11 mouse cellular contexts compared by ENCODE assay signal in the genomic region with DNA sequence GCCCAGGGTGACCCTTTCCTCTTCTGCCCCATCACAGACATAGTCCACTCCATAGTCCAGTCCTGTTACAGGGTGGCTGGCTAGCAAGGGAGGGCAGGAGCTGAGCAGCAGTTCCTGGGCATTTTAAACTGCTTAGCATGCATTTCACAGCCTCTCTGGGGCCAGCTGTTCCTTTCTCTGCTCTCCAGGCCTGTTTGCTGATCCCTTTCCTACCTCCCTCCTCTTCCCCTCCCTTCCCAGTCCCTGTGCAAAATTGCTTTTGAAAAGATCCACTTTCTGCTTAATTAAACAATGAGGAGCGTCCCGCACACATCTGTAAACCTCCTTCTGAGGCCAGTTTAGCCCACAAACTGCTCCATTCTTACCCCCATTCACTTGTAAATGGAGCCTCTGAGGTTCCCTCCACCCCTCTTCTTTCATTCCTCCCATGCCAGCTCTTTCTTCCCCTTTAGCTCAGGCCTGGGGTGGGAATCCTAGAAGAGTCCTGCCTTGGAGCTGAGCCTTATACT. TPM values are rescaled to one million over a fixed set of nuclear protein-coding genes. Genes with fewer than 3 reads are reported as not detected.
A peak's percentile ranks its signal among the peaks of the same experiment; 100 is the strongest.
DNase-seq lines count a peak whose midpoint lies in the region; ATAC-seq and TF ChIP-seq lines count a peak whose summit lies in the region.
"Had no signal": no experiment of that assay in that cellular context is flagged by ENCODE, and none has a peak within 500 bp of the region (broad histone marks: within the 10 kb centered on the region; RNA-seq: fewer than 3 reads in every experiment).

No protein-coding gene starts in this region.

- DNase-seq in R1 (ENCODE audit: low read depth, low spot score) = peak; percentile 99
- peak; percentile 70 for DNase-seq in hindbrain, embryonic 10.5 days (ENCODE audit: low spot score)
- DNase-seq in right cerebral cortex, adult 2 months (ENCODE audit: low spot score in 2 of 2) = no peak
- no peak for DNase-seq in adrenal gland, postnatal 10 days
- no peak for DNase-seq in spleen, postnatal 14 days (ENCODE audit: low spot score in 2 of 2)
- DNase-seq: heart, adult 2 months; lung, adult 18-20 months had no signal

- no peak overlapping the region for H3K9ac ChIP-seq in intestine, postnatal 0 days (ENCODE audit: low read depth, low read length)
- no peak overlapping the region for H3K9ac ChIP-seq in intestine, embryonic 16.5 days (ENCODE audit: low read depth, low read length)
- H3K9ac ChIP-seq in midbrain, embryonic 15.5 days = no peak overlapping the region
- H3K9ac ChIP-seq: stomach, embryonic 15.5 days had no signal

- no peaks in the 10 kb centered on the region for H3K9me3 ChIP-seq in intestine, postnatal 0 days (ENCODE audit: control insufficient read depth)
- H3K9me3 ChIP-seq in intestine, embryonic 16.5 days (ENCODE audit: control insufficient read depth, low read length) = no peaks in the 10 kb centered on the region
- H3K9me3 ChIP-seq in hindbrain, embryonic 10.5 days = no peaks in the 10 kb centered on the region
- no peaks in the 10 kb centered on the region for H3K9me3 ChIP-seq in midbrain, embryonic 15.5 days
- H3K9me3 ChIP-seq: stomach, embryonic 15.5 days had no signal

- 86% methylated on average over 2 of the region's 2 CpGs for WGBS in intestine, postnatal 0 days
- 67% methylated on average over 2 of the region's 2 CpGs for WGBS in intestine, embryonic 16.5 days
- 28% methylated on average over 2 of the region's 2 CpGs for WGBS in hindbrain, embryonic 10.5 days
- 17% methylated on average over 2 of the region's 2 CpGs for WGBS in midbrain, embryonic 15.5 days

- no peak overlapping the region for H3K4me3 ChIP-seq in intestine, postnatal 0 days (ENCODE audit: low read depth, low read length)
- H3K4me3 ChIP-seq in intestine, embryonic 16.5 days (ENCODE audit: low read length) = no peak overlapping the region
- H3K4me3 ChIP-seq in hindbrain, embryonic 10.5 days = peak overlapping the region; percentile 35
- H3K4me3 ChIP-seq in midbrain, embryonic 15.5 days = no peak overlapping the region
- H3K4me3 ChIP-seq: heart, adult 2 months; stomach, embryonic 15.5 days had no signal

- peak; percentile 25; the same call in 1 of the 2 replicates for ATAC-seq in intestine, postnatal 0 days
- ATAC-seq in intestine, embryonic 16.5 days = no peak
- no peak; the same call in 1 of the 2 replicates for ATAC-seq in midbrain, embryonic 15.5 days (replicated peaks)

- H3K27me3 ChIP-seq in intestine, postnatal 0 days (replicated peaks; ENCODE audit: control insufficient read depth, insufficient read depth, low read length) = no peaks in the 10 kb centered on the region
- H3K27me3 ChIP-seq in intestine, embryonic 16.5 days (replicated peaks; ENCODE audit: control insufficient read depth, insufficient read depth, low read length) = no peaks in the 10 kb centered on the region
- H3K27me3 ChIP-seq in hindbrain, embryonic 10.5 days (ENCODE audit: insufficient read depth, poor library complexity, severe bottlenecking) = no peaks in the 10 kb centered on the region; the same call in 1 of the 2 replicates
- no peaks in the 10 kb centered on the region for H3K27me3 ChIP-seq in midbrain, embryonic 15.5 days (replicated peaks)
- H3K27me3 ChIP-seq: stomach, embryonic 15.5 days had no signal

- no peaks in the 10 kb centered on the region for H3K4me1 ChIP-seq in intestine, postnatal 0 days (replicated peaks; ENCODE audit: control insufficient read depth, insufficient read depth, low read length)
- no peaks in the 10 kb centered on the region for H3K4me1 ChIP-seq in intestine, embryonic 16.5 days (ENCODE audit: control insufficient read depth, insufficient read depth, low read length)
- H3K4me1 ChIP-seq in hindbrain, embryonic 10.5 days (replicated peaks) = peaks cover 63% of the 10 kb centered on the region
- peaks cover 9% of the 10 kb centered on the region; the same call in 1 of the 2 replicates for H3K4me1 ChIP-seq in midbrain, embryonic 15.5 days
- H3K4me1 ChIP-seq: stomach, embryonic 15.5 days had no signal

- H3K4me2 ChIP-seq in intestine, postnatal 0 days (replicated peaks; ENCODE audit: low read depth) = no peak overlapping the region
- H3K4me2 ChIP-seq in intestine, embryonic 16.5 days (ENCODE audit: low read depth, low read length) = no peak overlapping the region
- H3K4me2 ChIP-seq in midbrain, embryonic 15.5 days = no peak overlapping the region
- H3K4me2 ChIP-seq: stomach, embryonic 15.5 days had no signal

- peaks cover 30% of the 10 kb centered on the region for H3K36me3 ChIP-seq in intestine, postnatal 0 days (ENCODE audit: control insufficient read depth, insufficient read depth)
- H3K36me3 ChIP-seq in intestine, embryonic 16.5 days (ENCODE audit: control insufficient read depth, insufficient read depth, low read length) = peaks cover 8% of the 10 kb centered on the region; the same call in 1 of the 2 replicates
- H3K36me3 ChIP-seq in hindbrain, embryonic 10.5 days = peaks cover 58% of the 10 kb centered on the region
- 0 out of 2 replicates have a peak, but pooled peaks cover 5% of the 10 kb centered on the region for H3K36me3 ChIP-seq in midbrain, embryonic 15.5 days (replicated peaks)

- no peak for TF ChIP-seq CTCF in intestine, postnatal 0 days (IDR thresholded peaks at IDR 0.05; ENCODE audit: low read depth)

- no peak overlapping the region for H3K27ac ChIP-seq in intestine, postnatal 0 days (ENCODE audit: low read depth, low read length)
- no peak overlapping the region for H3K27ac ChIP-seq in intestine, embryonic 16.5 days (ENCODE audit: low read length)
- H3K27ac ChIP-seq in hindbrain, embryonic 10.5 days = peak overlapping the region; percentile 100
- H3K27ac ChIP-seq in midbrain, embryonic 15.5 days = peak overlapping the region; percentile 35
- H3K27ac ChIP-seq: heart, adult 2 months; stomach, embryonic 15.5 days had no signal

RNA-seq across cellular contexts. Expression of gene Urm1, which starts 15.6 kb away (rescaled TPM):
- 19.5 and 24.9 TPM in 2 replicates for polyA plus RNA-seq in intestine, postnatal 0 days (2015; fragmentation: Nextera tagmentation; extraction: Ambion mirVana)
- 28.8 and 30.7 TPM in 2 replicates for polyA plus RNA-seq in intestine, embryonic 16.5 days (2015; fragmentation: Nextera tagmentation; extraction: Ambion mirVana)
- 23.8 and 25.0 TPM in 2 replicates for polyA plus RNA-seq in hindbrain, embryonic 10.5 days (2016; fragmentation: Nextera tagmentation; extraction: Ambion mirVana)
- 20.9 and 28.3 TPM in 2 replicates for polyA plus RNA-seq in midbrain, embryonic 15.5 days (2015; fragmentation: Nextera tagmentation; extraction: Ambion mirVana)
- total RNA-seq in adrenal gland, postnatal 10 days (2021) = 10 to 100 TPM; 39.4 to 43.6 TPM

RNA-seq across cellular contexts. Expression of gene Slc27a4, which starts 33.0 kb away (rescaled TPM):
- polyA plus RNA-seq in intestine, postnatal 0 days (2015; fragmentation: Nextera tagmentation; extraction: Ambion mirVana) = 105 and 118 TPM in 2 replicates
- 43.0 and 57.6 TPM in 2 replicates for polyA plus RNA-seq in intestine, embryonic 16.5 days (2015; fragmentation: Nextera tagmentation; extraction: Ambion mirVana)
- polyA plus RNA-seq in hindbrain, embryonic 10.5 days (2016; fragmentation: Nextera tagmentation; extraction: Ambion mirVana) = 18.3 and 24.7 TPM in 2 replicates
- polyA plus RNA-seq in midbrain, embryonic 15.5 days (2015; fragmentation: Nextera tagmentation; extraction: Ambion mirVana) = 45.9 and 50.9 TPM in 2 replicates
- total RNA-seq in adrenal gland, postnatal 10 days (2021) = 10 to 100 TPM; 26.8 to 27.8 TPM

RNA-seq across cellular contexts. Expression of gene Cercam, which starts 33.5 kb away (rescaled TPM):
- polyA plus RNA-seq in intestine, postnatal 0 days (2015; fragmentation: Nextera tagmentation; extraction: Ambion mirVana) = 9.5 and 10.6 TPM in 2 replicates
- polyA plus RNA-seq in intestine, embryonic 16.5 days (2015; fragmentation: Nextera tagmentation; extraction: Ambion mirVana) = 24.5 and 24.8 TPM in 2 replicates
- 49.1 and 56.2 TPM in 2 replicates for polyA plus RNA-seq in hindbrain, embryonic 10.5 days (2016; fragmentation: Nextera tagmentation; extraction: Ambion mirVana)
- polyA plus RNA-seq in midbrain, embryonic 15.5 days (2015; fragmentation: Nextera tagmentation; extraction: Ambion mirVana) = 18.1 and 19.0 TPM in 2 replicates
- total RNA-seq in adrenal gland, postnatal 10 days (2021) = 10 to 100 TPM; 16.6 to 19.0 TPM

RNA-seq across cellular contexts. Expression of gene Trub2, which starts 47.1 kb away (rescaled TPM):
- 23.5 and 26.6 TPM in 2 replicates for polyA plus RNA-seq in intestine, postnatal 0 days (2015; fragmentation: Nextera tagmentation; extraction: Ambion mirVana)
- polyA plus RNA-seq in intestine, embryonic 16.5 days (2015; fragmentation: Nextera tagmentation; extraction: Ambion mirVana) = 37.5 and 38.0 TPM in 2 replicates
- 53.2 and 59.2 TPM in 2 replicates for polyA plus RNA-seq in hindbrain, embryonic 10.5 days (2016; fragmentation: Nextera tagmentation; extraction: Ambion mirVana)
- polyA plus RNA-seq in midbrain, embryonic 15.5 days (2015; fragmentation: Nextera tagmentation; extraction: Ambion mirVana) = 39.4 and 39.8 TPM in 2 replicates
- 10 to 100 TPM; 25.7 to 43.1 TPM for total RNA-seq in adrenal gland, postnatal 10 days (2021)

RNA-seq across cellular contexts. Expression of gene Coq4, which starts 48.2 kb away (rescaled TPM):
- polyA plus RNA-seq in intestine, postnatal 0 days (2015; fragmentation: Nextera tagmentation; extraction: Ambion mirVana) = 27.7 and 28.3 TPM in 2 replicates
- 60.0 and 64.5 TPM in 2 replicates for polyA plus RNA-seq in intestine, embryonic 16.5 days (2015; fragmentation: Nextera tagmentation; extraction: Ambion mirVana)
- polyA plus RNA-seq in hindbrain, embryonic 10.5 days (2016; fragmentation: Nextera tagmentation; extraction: Ambion mirVana) = 46.6 and 48.8 TPM in 2 replicates
- polyA plus RNA-seq in midbrain, embryonic 15.5 days (2015; fragmentation: Nextera tagmentation; extraction: Ambion mirVana) = 40.2 and 40.9 TPM in 2 replicates
- 10 to 100 TPM; 16.4 to 21.8 TPM for total RNA-seq in adrenal gland, postnatal 10 days (2021)

Comparison
In these comparisons a context has a peak if more than half of its experiments do, and no peak if none do; other contexts are left out.
1. H3K27ac ChIP-seq: peak in hindbrain, embryonic 10.5 days (single experiment) and midbrain, embryonic 15.5 days (single experiment); none in intestine, postnatal 0 days (single experiment) and intestine, embryonic 16.5 days (single experiment).
2. DNase-seq: peak in R1 (single experiment) and hindbrain, embryonic 10.5 days (single experiment); none in right cerebral cortex, adult 2 months (0 of 2), adrenal gland, postnatal 10 days (single experiment) and spleen, postnatal 14 days (0 of 2).